Mouse (Mus musculus) erythroblast, embryonic 14.5 days (primary cell): ENCODE data around the gene Fabp6.

Experiments used
- GATA1 ChIP-seq: IDR thresholded peaks from 2 replicates; pipeline ENCODE4 v1.6.1; 2012; ENCODE audit warnings: low read length, inconsistent platforms, mixed read lengths
- TAL1 ChIP-seq: IDR thresholded peaks from 3 replicates; pipeline ENCODE4 v1.6.1; 2012; ENCODE audit warnings: low read length, inconsistent platforms, mixed read lengths

DNA sequence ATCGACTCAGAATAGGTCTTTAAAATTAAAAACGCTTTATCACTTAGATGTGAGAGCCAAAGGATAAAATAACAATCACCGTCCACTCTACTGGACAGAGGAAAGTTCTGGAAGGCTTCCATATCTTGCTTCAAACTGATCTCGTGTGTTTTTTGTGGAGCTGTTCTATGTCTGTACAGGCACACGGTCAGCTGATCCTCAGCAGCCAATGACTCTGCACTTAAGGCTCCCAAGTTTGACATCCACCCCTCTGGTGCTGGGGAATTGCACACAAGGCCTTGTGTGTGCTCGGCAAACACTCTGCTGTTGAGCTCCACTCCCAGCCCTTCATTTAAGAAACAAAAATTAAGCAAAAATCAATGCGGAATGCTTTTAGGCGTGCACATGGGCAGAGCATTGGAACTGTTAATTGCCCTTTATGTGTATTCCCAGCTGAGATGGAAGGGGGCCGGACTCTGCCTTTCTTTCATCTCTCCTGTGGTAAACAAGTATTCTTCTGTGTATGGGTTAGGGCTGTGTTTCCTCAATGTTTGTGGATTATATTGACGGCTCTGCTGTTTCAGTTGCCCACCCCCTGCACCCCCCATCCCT lies 37.6 kb downstream of the Fabp6 start:
- no peak for TF ChIP-seq TAL1
- TF ChIP-seq GATA1, result no peak
